Mouse (Mus musculus): ENCODE measurements around the gene Ddx58.

The Ddx58 gene

GRCm38 (mm10) chr4:40182651-40183320 lies 56.8 kb downstream of the Ddx58 start:
- DNase-seq (ENCODE audit: low spot score): peak; percentile 69

DNA sequence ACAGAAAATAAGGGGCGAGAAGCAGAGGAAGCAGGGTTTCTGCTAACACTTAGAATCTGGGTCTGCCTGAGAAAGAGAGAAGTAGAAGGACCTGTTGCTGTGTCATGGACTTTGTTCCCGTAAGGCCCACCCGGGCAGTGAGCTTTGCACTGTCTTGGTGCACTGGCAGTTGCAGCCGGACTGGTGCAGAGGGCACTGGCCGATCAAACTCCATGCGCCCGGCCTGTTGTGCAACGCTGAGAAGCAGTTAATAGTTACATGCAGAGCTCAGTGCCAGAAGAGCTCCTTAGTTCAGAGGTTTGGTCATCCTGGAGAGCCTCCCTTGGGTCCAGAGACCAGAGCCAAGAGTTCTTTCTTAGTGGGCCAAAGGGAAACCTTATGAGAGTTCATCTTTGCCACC lies 57.9 kb downstream of the Ddx58 start:
- no peak for DNase-seq (ENCODE audit: low spot score)

DNA sequence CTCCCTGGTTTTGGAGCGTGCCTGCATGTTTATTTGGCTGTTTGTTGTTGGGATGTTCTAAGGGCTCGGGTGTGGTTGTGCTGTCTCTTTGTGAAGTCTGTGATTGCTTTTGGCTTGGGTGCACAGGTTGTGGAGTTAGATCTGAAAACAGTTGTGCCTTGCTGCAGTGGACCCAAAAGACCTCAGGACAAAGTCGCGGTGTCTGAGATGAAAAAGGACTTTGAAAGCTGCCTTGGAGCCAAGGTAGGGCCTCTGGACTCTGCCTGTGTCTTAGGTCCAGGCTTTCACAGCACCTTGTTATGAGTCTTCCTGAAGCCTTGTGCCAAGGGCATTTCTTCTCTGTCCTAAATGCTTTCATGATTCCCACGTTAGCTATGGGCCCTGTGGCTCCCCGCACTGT lies 59.6 kb downstream of the Ddx58 start:
- DNase-seq (ENCODE audit: low spot score): no peak

GRCm38 (mm10) chr4:40178584-40178983 lies 61.0 kb downstream of the Ddx58 start:
- no peak for DNase-seq (ENCODE audit: low spot score)

DNA sequence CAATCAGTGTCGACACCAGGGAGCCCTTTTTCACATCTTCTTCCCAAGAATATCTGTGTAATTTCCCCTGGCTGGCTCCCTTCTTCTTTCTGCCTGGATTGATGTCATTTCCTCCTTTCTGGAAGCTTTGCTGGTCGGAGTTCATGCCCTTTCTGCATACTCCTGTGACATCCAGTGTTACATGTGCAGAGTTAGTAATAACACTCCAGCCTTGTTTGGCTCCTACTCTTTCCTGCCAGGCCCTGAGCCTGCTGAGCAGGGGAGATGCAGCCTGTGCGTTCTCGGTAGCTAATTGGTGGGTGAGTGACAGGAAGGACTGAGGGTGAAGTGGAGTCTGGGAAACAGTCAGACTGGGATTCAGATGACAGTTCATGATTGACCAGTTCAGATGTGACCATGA lies 65.3 kb downstream of the Ddx58 start:
- DNase-seq (ENCODE audit: low spot score): no peak

DNA sequence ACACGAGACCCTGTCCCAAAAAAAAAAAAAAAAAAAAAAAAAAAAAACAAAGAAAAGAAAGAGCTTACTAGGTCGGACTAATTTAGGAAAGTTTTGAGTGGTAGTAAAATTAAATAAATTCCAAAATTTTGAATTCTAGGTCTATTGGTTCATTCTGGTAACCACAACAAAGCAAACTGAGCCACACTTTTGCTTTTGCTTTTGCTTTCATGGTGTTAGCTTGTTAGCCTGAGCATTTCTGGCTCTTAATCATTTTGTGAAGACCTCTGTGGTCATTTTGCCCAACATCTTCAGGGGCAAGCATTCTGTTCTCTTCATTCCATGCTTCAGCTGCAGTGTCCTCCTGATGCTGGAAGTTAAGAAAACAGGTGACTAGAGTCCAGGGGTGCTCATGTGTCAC lies 67.3 kb downstream of the Ddx58 start:
- DNase-seq (ENCODE audit: low spot score): no peak

DNA sequence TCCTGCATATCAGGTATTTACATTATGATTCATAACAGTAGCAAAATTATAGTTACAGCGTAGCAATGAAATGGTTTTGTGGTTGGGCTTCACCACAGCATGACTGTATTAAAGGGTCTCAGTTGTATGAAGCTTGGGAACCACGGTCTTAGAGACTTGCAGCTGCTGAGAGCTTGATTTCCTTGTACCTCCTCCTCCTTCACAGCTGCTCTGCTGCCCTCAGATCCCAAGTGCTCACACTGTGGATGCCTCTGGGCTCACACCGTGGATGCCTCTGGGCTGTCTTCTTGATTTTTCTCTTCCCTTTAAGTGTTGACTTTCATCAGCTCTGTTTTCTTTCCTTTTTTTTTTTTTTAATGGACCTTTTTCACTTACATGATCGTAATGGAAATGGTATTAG lies 68.2 kb downstream of the Ddx58 start:
- no peak for DNase-seq (ENCODE audit: low spot score)

GRCm38 (mm10) chr4:40163646-40164045 lies 76.0 kb downstream of the Ddx58 start:
- no peak for DNase-seq (ENCODE audit: low spot score)

- DNase-seq (ENCODE audit: low spot score): no peak
Observed at GRCm38 (mm10) chr4:40160591-40161434, 78.8 kb downstream of the Ddx58 start.

DNA sequence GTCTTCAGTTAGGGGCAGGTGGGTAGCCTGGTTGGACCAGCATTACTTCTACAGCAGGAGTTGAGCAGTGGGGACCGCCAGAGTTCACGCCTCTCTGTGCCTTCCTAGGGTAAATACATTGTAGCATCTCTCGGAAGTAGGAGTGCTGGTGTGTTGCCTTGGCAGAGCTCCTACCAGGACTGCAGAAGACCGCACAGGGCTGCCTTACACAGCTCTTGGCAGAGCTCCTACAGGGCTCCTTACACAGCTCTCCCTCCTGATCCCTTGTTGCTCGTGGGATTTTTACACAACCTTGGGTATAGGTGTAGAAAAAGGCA lies 81.4 kb downstream of the Ddx58 start:
- DNase-seq (ENCODE audit: low spot score): no peak

DNA sequence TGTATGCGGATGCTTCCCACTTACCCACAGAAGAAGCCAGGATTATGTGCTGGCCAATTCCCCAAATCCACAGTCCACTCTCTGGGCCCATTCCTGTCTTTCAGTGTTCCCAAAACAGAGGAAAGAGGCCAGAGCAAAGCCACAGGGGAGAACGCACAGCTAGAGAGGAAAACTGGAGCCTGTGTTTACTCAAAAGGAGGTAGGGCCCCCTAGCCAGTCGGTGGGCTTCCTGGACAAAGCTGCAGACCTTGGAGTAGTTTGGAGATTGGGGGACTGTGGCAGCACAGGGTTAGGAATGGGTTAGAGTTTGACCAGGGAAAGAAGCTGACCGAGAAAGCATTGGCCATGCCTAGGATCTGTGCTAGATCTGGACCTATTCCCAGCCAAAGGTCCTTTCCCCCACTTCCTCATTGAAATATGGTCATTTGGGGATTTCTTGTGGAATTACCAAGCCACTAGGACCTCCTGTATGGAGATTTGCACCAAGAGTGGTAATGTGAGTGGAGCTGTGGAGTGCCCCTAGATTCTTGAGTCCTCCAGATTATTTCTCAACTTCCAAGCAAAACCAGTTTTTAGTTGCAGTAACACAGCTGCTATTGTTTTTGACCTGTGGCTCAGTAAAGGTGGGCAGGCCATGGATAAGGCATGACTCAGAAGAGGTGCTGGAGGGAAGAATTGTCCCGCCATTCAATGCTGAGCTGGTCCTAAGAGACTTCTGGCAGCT lies 82.0 kb downstream of the Ddx58 start:
- DNase-seq (ENCODE audit: low spot score): no peak

DNA sequence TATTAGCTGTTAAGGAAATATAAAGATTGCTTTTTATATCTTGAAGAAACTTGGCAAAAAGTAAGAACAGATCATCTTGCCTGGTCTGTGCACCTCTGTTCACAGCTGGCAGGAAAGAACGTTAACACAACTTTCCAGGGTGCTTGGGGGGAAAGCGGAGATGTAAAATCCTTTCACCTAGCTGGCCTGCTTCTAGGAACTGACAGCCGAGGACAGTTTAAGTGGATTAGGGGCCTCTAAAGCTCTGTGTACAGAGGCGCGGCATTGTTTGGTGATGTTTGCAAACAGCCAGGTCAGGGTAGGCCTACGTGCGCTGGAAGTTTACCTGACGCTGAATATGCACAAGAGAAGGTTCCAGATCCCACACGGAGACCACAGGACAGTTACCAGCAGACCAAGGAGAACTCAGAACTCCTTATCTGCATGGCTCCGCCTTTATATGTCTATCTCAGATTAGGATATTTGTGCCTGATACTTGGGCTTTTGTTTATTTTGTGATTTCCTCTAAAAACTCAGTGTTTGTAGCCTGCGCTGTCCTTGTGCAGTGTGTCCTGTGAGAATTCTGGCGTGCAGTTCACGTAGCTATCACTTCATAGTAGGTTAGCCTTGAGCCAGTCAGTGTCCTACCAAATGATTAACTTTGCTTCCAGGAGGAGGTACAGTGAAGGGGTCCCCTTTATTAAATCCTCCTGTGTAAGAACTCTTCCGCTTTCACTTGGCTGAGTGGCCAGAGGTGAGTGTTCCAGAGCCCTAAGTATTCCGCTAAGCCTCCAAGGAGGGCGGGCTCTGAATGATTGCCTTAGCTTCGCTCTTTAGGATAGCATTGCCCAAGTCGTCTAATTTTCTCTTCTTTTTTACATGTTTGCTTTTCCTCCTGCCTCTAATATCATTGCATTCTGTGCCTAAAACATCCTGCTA lies 82.8 kb downstream of the Ddx58 start:
- no peak for DNase-seq (ENCODE audit: low spot score)

- DNase-seq (ENCODE audit: low spot score): no peak
Observed at GRCm38 (mm10) chr4:40156153-40156552, 83.5 kb downstream of the Ddx58 start.

- DNase-seq (ENCODE audit: low spot score): no peak
Observed at GRCm38 (mm10) chr4:40155467-40155999, 84.1 kb downstream of the Ddx58 start.

DNA sequence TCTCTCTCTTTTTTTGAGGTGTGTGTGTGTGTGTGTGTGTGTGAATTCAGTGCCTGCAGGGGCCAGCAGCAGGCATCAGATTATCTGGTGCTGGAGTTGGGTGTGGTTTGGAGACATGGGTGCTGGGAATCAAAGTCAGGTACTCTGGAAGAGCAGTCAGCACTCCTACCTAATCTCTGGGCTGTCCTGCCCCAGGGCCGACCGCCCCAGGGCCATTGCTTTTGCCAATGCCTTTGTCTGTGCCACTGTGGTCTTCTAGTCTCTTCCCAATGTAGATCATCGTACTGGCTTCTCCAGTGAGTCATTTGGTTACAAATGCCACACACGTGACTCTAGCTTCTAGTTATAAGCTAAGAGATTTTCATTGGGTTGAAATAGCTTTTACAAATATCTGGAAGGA lies 84.9 kb downstream of the Ddx58 start:
- DNase-seq (ENCODE audit: low spot score): no peak
